Mouse (Mus musculus) thymus, adult 18-20 months (tissue): Measurements from ENCODE around the gene Pkd1l3.

Experiments used
- DNase-seq, 2 experiments: peaks; one replicate each; pipeline ENCODE4 v3.0.0; 2022; ENCODE audit warnings: mixed read lengths in 2 of 2

Gene Pkd1l3

DNA sequence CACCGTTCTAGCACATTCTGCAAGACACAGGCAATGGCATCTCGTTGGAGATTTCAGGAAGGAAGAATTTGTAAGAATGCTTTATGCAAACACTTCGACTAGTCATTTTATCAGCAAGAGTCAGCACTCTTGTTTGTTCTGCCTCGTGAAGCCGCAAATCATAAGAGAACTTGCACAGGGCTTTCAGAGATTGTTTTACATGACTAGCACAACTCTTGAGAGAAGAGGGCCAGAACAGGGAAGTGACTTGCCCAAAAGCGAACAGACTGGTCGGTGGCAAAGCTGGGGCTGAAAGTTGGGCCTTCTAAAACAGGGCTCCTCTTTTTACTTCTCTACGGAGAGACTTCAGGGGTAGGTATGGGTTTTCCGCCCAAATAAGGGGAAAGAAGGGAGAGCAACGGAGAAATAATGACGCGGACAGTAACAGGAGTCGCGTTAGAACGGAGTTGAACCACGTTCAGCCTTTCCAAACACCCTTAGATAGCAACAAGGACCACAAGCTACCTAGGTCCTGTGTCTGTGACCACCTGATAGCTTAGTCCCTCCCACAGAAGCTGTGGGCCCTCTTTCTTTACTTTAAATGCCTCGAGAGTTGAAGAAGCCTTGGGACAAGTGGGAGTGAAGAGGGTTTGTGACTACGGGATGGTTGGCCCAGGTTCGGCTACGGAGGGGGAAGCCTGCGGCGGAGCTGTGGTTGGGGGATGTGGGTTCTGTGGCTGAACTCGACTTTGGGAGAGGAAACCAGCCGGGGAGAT, 90.4 kb downstream of the Pkd1l3 start:
- no peak for DNase-seq

DNA sequence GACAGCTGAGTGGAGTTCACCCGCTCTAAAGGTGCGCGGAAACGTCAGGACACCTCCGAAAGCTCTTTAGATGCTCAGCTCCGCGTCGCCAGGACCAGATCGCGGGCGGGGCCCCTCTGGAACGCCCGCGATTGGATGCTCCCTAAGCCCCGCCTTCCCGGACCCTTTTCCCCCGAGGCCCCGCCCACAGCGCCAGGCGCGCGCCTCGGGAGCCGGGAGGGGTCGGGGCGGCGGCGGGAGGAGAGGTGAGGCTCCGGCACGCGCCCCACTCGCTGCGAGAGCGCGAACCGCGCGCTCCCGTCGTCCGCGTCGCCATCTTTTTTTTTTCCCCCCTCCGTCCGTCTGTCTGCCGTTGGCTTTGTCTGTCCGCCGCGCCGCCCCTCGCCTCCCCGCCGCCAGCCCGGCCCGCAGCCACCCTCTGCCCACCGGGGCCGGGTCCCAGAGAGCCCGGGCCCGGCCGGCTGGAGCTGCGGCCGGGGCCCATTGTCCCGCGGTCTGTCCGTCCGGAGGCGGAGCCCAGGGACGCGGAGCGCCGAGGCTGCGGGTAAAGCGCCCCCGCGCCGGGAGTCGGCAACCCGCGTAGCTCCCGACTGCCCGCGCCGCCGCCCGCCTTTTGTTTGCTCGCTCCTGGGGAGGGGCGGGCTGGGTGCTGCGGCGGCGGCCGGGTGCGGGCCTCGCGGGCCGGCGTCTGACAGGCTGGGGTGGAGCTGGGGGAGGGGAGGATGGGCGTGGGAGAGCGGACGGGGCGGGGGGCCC, 91.2 kb downstream of the Pkd1l3 start, which contains the start of gene Zfp821:
TSS of gene Zfp821 (plus strand) at position 227 of the 756 bp plus-strand sequence.
- peak; percentile 87 to 90 for DNase-seq

DNA sequence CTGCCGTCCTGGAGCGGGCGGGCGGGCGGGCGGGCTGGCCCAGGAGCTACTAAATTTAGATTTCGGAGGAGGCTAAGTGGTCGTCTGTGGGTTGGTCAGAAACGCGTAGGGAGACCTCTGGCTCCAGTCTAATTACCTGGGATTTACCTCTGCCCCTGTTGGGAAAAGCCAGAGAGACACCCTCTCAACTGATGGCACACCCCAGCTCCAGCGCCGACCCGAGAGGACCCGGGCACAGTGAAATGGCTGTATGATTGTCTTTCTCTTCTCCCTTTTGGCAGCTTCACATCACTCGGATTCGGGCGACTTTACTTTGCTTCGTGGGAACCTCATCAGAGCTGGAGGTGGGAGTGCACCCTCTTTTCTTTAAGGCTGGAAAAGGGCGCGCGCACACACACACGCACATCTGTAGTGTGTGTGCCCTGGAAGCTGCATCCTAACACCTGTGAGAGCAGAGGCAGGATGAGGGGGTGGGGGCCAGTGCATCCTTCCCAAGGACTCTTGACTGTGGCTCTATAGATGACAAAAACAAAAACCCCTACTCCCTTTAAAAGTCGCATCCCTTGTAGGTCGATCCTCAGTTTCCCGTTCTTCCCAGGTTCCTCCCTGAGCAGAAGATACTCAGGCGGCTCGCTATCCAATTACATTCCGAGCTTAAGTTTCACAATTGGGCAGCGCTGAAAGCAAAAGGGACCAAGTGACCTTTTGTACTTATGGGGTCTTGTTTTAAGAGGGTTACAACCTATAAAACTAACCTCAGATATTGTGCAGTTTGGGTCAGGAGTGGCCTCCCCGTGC, 92.0 kb downstream of the Pkd1l3 start:
- peak in 1 of 2 experiments; percentile 22 for DNase-seq

DNA sequence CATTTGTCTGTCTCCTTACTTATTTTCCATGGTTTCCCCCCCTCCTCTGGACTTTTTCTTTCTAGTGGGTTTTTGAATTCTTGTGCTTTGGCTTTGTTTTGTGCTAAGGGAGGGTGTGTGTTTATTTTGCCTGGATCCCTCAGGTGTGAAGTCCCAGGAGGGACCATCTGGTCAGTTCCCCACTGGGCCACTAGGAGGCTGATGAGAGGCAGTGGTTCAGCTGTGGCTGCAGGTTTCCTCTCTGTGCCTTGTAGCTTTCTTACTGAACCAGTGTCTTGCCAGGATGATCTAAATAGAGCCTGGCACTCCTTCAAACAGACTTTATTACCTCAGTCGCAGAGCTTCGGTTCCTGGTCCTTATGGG, 92.5 kb downstream of the Pkd1l3 start:
- peak; percentile 48 to 65 for DNase-seq

DNA sequence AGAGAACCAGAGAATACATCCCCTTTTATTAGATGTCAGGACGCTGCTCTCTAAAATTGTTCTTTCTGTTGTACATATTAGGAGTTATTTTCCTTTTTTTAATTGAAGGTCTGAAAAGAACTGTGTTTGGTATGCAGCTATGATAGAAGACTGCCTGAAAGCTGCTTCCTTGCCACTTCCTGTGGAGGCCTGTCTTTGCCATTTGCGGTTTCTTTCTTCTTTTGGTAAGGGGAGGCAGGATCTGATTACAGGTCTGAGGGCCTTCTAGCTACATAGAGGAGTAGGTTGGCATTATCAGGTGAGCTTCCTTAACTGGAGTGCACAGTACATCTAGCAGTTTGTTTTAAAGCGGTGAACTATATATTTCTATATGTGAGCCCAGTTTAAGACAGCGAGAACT, 93.6 kb downstream of the Pkd1l3 start:
- DNase-seq = peak in 1 of 2 experiments; percentile 53

DNA sequence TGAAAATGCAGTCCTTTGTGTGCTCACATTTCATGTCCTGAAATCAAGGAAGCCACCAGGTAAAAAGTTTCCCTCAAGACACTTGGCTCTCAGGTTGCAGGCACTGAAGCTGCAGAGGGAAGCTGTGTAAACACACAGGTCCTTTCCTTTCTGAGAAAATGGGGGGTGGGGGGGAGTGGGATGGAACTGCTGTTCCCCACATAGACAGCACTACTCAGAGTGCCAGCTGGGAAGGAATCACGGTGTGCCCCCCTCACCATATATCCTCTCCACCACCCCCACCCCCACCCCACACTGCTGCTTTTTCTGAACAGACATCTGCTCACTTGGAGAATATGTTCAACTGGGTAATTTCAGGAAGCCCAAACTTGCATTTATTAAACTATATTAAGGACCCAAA, 98.2 kb downstream of the Pkd1l3 start:
- DNase-seq = no peak

DNA sequence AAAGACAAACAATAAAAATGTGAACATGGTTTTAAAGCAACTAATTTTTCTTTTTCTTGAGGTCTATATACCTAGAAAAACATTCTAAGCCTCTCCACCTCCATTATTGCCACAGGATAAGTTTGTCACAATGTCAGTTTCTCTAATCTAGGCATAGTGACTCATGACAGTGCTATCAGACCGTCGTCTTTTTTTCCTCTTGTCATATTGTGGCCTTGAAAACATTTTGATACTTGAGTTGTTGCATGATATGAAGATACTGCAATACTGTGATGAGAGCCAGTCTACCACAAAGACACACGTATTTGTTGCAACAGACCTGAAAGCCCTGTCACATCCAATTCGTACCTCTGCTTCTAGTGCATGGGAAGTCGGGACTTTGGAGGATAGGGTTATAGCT, 100.6 kb downstream of the Pkd1l3 start:
- no peak for DNase-seq
